Mouse (Mus musculus) natural killer cell, adult 2 months (primary cell): Measurements from ENCODE around the gene Loxl3.

Source experiments
- DNase-seq, 2 experiments: peaks; one replicate each; pipeline ENCODE4 v3.0.0; 2022; ENCODE audit warnings: low spot score in 2 of 2

The Loxl3 gene

GRCm38 (mm10) chr6:83033249-83034185 lies at the start of gene Loxl3, which contains the start of gene Dok1:
Loxl3 (plus strand) TSS chr6:83034173.
Dok1 (minus strand) TSS chr6:83033471.
- DNase-seq, result peak; percentile 60 to 70

GRCm38 (mm10) chr6:82987411-82987971 lies 46.5 kb upstream of the Loxl3 start:
- DNase-seq, result no peak

- DNase-seq, result no peak
These were observed 40.3 kb upstream of the Loxl3 start for GRCm38 (mm10) chr6:82993696-82994095.

GRCm38 (mm10) chr6:82994372-82994771 lies 39.6 kb upstream of the Loxl3 start:
- DNase-seq, result no peak

GRCm38 (mm10) chr6:82996740-82997315 lies 37.1 kb upstream of the Loxl3 start:
- DNase-seq, result peak; percentile 85 to 90

- no peak for DNase-seq
These were observed 36.4 kb upstream of the Loxl3 start for GRCm38 (mm10) chr6:82997511-82998102.

GRCm38 (mm10) chr6:82998326-82998725 lies 35.6 kb upstream of the Loxl3 start:
- no peak for DNase-seq

- DNase-seq, result no peak
These were observed 34.0 kb upstream of the Loxl3 start for GRCm38 (mm10) chr6:82999986-83000385.

- no peak for DNase-seq
These were observed 30.9 kb upstream of the Loxl3 start for GRCm38 (mm10) chr6:83003082-83003481.

- DNase-seq, result no peak
These were observed 30.1 kb upstream of the Loxl3 start for GRCm38 (mm10) chr6:83003850-83004249.

GRCm38 (mm10) chr6:83004309-83004708 lies 29.7 kb upstream of the Loxl3 start:
- no peak for DNase-seq

GRCm38 (mm10) chr6:83004872-83005271 lies 29.1 kb upstream of the Loxl3 start:
- peak in 1 of 2 experiments; percentile 41 for DNase-seq

- DNase-seq, result no peak
These were observed 28.4 kb upstream of the Loxl3 start for GRCm38 (mm10) chr6:83005444-83006011.

- no peak for DNase-seq
These were observed 27.9 kb upstream of the Loxl3 start for GRCm38 (mm10) chr6:83006114-83006513.

- DNase-seq, result peak; percentile 18 to 21
These were observed 25.3 kb upstream of the Loxl3 start for GRCm38 (mm10) chr6:83008659-83009058.

- peak; percentile 24 to 34 for DNase-seq
These were observed 24.0 kb upstream of the Loxl3 start for GRCm38 (mm10) chr6:83010010-83010409.

- DNase-seq, result no peak
These were observed 22.7 kb upstream of the Loxl3 start for GRCm38 (mm10) chr6:83011255-83011654.

- no peak for DNase-seq
These were observed 22.2 kb upstream of the Loxl3 start for GRCm38 (mm10) chr6:83011756-83012155.

- peak; percentile 36 to 42 for DNase-seq
These were observed 20.5 kb upstream of the Loxl3 start for GRCm38 (mm10) chr6:83013444-83013843.

GRCm38 (mm10) chr6:83014482-83015466 lies 19.2 kb upstream of the Loxl3 start:
- no peak for DNase-seq

- DNase-seq, result no peak
These were observed 18.2 kb upstream of the Loxl3 start for GRCm38 (mm10) chr6:83015749-83016148.
